Mouse (Mus musculus) bone marrow, adult 2 months (tissue): ENCODE measurements around the gene Arhgef28. TPM values are rescaled to one million over a fixed set of nuclear protein-coding genes. Genes with fewer than 3 reads are reported as not detected.
"Not testable (repeated sequence)": the region's sequence is repeated elsewhere in the genome, so short reads cannot be mapped to it uniquely, and the experiment has no call there.

Source experiments
- H3K27ac ChIP-seq: fragments of 200-500 bp; 2 replicates; pipeline ENCODE4 v1.5.1; 2012; ENCODE audit warnings: low read depth, mild to moderate bottlenecking, control low read depth, inconsistent platforms, low read length; ENCODE audit not compliant: control insufficient read depth, poor library complexity, insufficient read depth
- H3K4me1 ChIP-seq: fragments of 200-500 bp; 2 replicates; pipeline ENCODE4 v1.6.1; 2011; ENCODE audit warnings: low read length; ENCODE audit not compliant: control insufficient read depth, insufficient read depth
- H3K4me3 ChIP-seq: fragments of 200-500 bp; replicated peaks from 2 replicates; pipeline ENCODE3; 2011; ENCODE audit warnings: mild to moderate bottlenecking, low read depth, low read length, control low read depth; ENCODE audit not compliant: control insufficient read depth
- CTCF ChIP-seq: fragments of 200-500 bp; IDR thresholded peaks from 2 replicates; pipeline ENCODE4 v1.5.1; 2011; ENCODE audit warnings: low read length, control low read depth; ENCODE audit not compliant: control insufficient read depth, insufficient read depth
- POLR2A ChIP-seq: fragments of 200-500 bp; IDR thresholded peaks from 2 replicates; pipeline ENCODE4 v1.6.1; 2011; ENCODE audit warnings: low read depth, mild to moderate bottlenecking, control low read depth, low read length, borderline replicate concordance; ENCODE audit not compliant: control insufficient read depth
- WGBS: fragments of 180-500 bp; shearing (Covaris S2); methylation state at CpG from one replicate; pipeline ENCODE4 v1.1.7; 2018; 5-methylcytosine and 5-hydroxymethylcytosine counted together
- polyA plus RNA-seq: library from polyadenylated mRNA; stranded (reverse); fragments of >200 nt; gene quantifications from 2 replicates; pipeline ENCODE4 v1.2.4, GENCODE M21; 2011; ENCODE audit warnings: low replicate concordance; ENCODE audit not compliant: missing spikeins, insufficient read depth, insufficient read length

Gene Arhgef28
- polyA plus RNA-seq, 1 experiment, result 2.7 TPM

GRCm38 (mm10) chr13:98117566-98118254 lies 88.5 kb downstream of the Arhgef28 start:
- Histone ChIP-seq H3K4me1 (no peaks in the 10 kb centered on the region; the same call in 1 of the 2 replicates), H3K27ac (no peak overlapping the region)
- 79% methylated on average over 7 of the region's 7 CpGs for WGBS

DNA sequence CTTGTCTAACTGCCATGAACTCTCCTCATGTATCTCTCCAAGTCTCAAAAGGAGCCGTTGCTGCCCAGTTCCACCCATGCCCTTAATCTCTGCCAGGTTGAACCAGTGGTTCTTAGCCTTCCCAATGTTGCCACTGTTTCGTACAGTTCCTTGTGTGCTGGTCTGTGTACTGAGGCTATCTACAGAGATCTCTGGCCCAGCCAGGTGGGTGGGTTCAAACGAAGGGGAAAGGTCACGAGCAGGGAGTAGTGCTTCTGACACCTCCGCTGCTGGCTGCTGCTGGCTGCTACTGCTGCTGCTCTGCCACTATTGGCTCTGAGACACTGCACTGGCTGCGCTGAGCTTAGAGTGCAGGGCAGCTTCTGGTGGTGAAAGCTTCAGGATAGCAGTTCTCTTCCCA lies 90.6 kb downstream of the Arhgef28 start:
- TF ChIP-seq POLR2A (no peak), CTCF (no peak)
- no peak overlapping the region for H3K27ac ChIP-seq
- no peaks in the 10 kb centered on the region for H3K4me1 ChIP-seq
- 82% methylated on average over 6 of the region's 6 CpGs for whole genome bisulfite sequencing
- H3K4me3 ChIP-seq, result no peak overlapping the region

More at GRCm38 (mm10) chr13:98117566-98118254, 88.5 kb downstream of the Arhgef28 start:
- H3K4me3 ChIP-seq, result no peak overlapping the region
- TF ChIP-seq POLR2A, result no peak
- TF ChIP-seq CTCF, result no peak

DNA sequence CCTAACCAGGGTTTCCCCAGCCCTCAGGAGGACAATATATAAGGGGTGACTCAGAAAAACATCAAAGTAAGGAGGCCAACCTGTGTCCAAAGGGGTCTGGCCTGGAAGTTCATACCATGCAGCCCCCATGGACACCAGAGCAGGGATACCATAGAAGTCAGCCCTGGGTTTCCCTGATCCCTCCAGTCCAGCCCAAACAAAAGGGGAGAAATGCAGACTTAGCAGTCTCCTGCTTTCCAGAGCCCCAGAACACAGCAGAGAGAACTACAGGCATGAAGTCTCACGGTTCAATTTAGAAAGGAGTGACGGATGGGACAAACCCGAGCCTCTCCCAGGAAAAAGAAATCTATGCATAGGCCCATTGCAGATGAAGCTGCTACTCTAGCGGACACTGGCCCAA lies 91.2 kb downstream of the Arhgef28 start:
- TF ChIP-seq POLR2A, result no peak
- no peak for TF ChIP-seq CTCF
- Histone ChIP-seq H3K4me3 (no peak overlapping the region), H3K4me1 (no peaks in the 10 kb centered on the region), H3K27ac (no peak overlapping the region)
- 86% methylated on average over 4 of the region's 4 CpGs for WGBS

GRCm38 (mm10) chr13:98112812-98113503 lies 93.3 kb downstream of the Arhgef28 start:
- no peaks in the 10 kb centered on the region for H3K4me1 ChIP-seq
- H3K4me3 ChIP-seq, result no peak overlapping the region
- 44% methylated on average over 7 of the region's 7 CpGs for WGBS
- no peak overlapping the region for H3K27ac ChIP-seq
- TF ChIP-seq CTCF (no peak), POLR2A (no peak)

- 86% methylated on average over 5 of the region's 5 CpGs for WGBS
- no peak overlapping the region for H3K27ac ChIP-seq
- H3K4me1 ChIP-seq, result no peaks in the 10 kb centered on the region
- H3K4me3 ChIP-seq, result no peak overlapping the region
- TF ChIP-seq CTCF, result no peak
- no peak for TF ChIP-seq POLR2A
These were observed 94.7 kb downstream of the Arhgef28 start for GRCm38 (mm10) chr13:98111531-98111930.

DNA sequence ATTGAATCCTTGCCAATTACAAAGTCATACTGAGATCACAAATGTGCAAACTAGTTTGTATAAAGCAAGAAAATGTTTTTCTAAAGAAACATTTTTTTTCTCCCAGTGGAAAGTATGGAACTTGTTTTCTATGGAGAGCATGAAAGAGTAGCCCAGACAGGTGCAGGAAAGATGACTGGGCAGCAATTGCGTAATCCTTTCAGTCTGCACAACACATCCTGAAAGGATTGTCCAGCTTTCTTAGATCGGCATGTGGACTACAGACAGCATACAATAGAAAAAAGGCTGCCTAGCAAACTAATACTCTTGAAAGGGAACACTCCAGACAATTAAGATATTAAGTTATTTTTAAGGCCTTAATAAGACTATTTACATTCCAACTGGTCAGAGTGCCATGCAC lies 95.2 kb downstream of the Arhgef28 start:
- TF ChIP-seq CTCF (no peak), POLR2A (no peak)
- 58% methylated on average over 2 of the region's 2 CpGs for WGBS

GRCm38 (mm10) chr13:98108481-98108880 lies 97.8 kb downstream of the Arhgef28 start:
- not testable (repeated sequence) for H3K4me1 ChIP-seq, H3K4me3 ChIP-seq, H3K27ac ChIP-seq
- WGBS, result 72% methylated on average over 3 of the region's 3 CpGs

More for the DNA sequence above, 95.2 kb downstream of the Arhgef28 start:
- no peak overlapping the region for H3K4me3 ChIP-seq
- H3K27ac ChIP-seq, result no peak overlapping the region
- no peaks in the 10 kb centered on the region for H3K4me1 ChIP-seq

DNA sequence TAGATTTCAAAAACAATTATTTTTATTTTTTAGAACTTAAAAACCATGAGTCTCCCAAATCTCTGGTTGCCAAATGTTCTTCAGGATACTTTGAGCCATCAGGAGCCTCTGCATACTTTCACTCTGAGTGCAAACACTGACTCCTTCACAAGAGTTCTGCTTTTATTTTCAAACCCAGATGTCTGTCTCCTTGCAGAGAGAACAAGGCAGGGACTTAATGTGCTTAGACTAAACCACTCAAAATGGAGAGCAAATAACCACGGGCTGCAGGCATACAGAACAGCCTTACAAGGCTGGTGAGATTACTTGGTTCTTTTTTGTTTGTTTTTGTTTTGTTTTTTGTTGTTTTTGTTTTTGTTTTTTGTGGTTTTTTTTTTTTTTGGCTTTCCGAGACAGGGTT lies 98.6 kb downstream of the Arhgef28 start:
- H3K27ac ChIP-seq, result no peak overlapping the region
- TF ChIP-seq CTCF, result no peak
- no peak for TF ChIP-seq POLR2A
- H3K4me3 ChIP-seq, result no peak overlapping the region
- WGBS, result 70% methylated on average over 2 of the region's 2 CpGs
- H3K4me1 ChIP-seq, result no peaks in the 10 kb centered on the region
